Mouse (Mus musculus): Measurements from ENCODE around the gene Gm17655. TPM values are rescaled to one million over a fixed set of nuclear protein-coding genes. Genes with fewer than 3 reads are reported as not detected.
A peak's percentile ranks its signal among the peaks of the same experiment; 100 is the strongest.
"Not testable (repeated sequence)": the region's sequence is repeated elsewhere in the genome, so short reads cannot be mapped to it uniquely, and the experiment has no call there.

Gene Gm17655
- polyA plus RNA-seq (2014; fragmentation: Nextera tagmentation; extraction: Ambion mirVana), result 1.3 and 3.9 TPM in 2 replicates

- H3K4me2 ChIP-seq (ENCODE audit: low read length); H3K4me3 ChIP-seq (ENCODE audit: control insufficient read depth in 1 of 2, insufficient read depth in 1 of 2, low read depth in 1 of 2, low read length in 2 of 2); H3K36me3 ChIP-seq (ENCODE audit: control insufficient read depth, insufficient read depth, low read length); H3K9ac ChIP-seq (ENCODE audit: low read length); H3K4me1 ChIP-seq (ENCODE audit: control insufficient read depth in 2 of 2, insufficient read depth in 2 of 2, low read length in 2 of 2); ATAC-seq (ENCODE audit: insufficient number of reproducible peaks, insufficient read depth, low FRiP score, low read depth); H3K27ac ChIP-seq (replicated peaks in 1 of 2; ENCODE audit: control insufficient read depth in 1 of 2, insufficient read depth in 1 of 2, low read depth in 2 of 2, low read length in 2 of 2); H3K27me3 ChIP-seq (ENCODE audit: control insufficient read depth, insufficient read depth, low read length): not testable (repeated sequence)
- H3K9me3 ChIP-seq (ENCODE audit: control insufficient read depth, low read length), result peaks cover 25% of the 10 kb centered on the region
- 67% methylated on average over 2 of the region's 2 CpGs for WGBS
Observed at GRCm38 (mm10) chr5:110072413-110072812, at the start of gene Gm17655. Gm17655 (minus strand) TSS chr5:110072513.

GRCm38 (mm10) chr5:110109991-110110441 lies 37.7 kb upstream of the Gm17655 start, which contains the start of gene Zfp605:
Zfp605 (plus strand) TSS chr5:110110092.
- H3K9ac ChIP-seq (ENCODE audit: low read length), result peak within 1 kb of the TSS; percentile 67
- no peaks in the 10 kb centered on the region for H3K27me3 ChIP-seq (ENCODE audit: control insufficient read depth, insufficient read depth, low read length)
- peak; percentile 26 for ATAC-seq (ENCODE audit: insufficient number of reproducible peaks, insufficient read depth, low FRiP score, low read depth)
- H3K4me3 ChIP-seq (ENCODE audit: control insufficient read depth in 1 of 2, insufficient read depth in 1 of 2, low read depth in 1 of 2, low read length in 2 of 2), result peak within 1 kb of the TSS; percentile 59 to 94
- H3K27ac ChIP-seq (replicated peaks in 1 of 2; ENCODE audit: control insufficient read depth in 1 of 2, insufficient read depth in 1 of 2, low read depth in 2 of 2, low read length in 2 of 2), result peak within 1 kb of the TSS; percentile 89 to 94
- WGBS, result 0% methylated on average over 12 of the region's 12 CpGs
- H3K4me2 ChIP-seq (ENCODE audit: low read length), result peak within 1 kb of the TSS; percentile 69
- H3K4me1 ChIP-seq (ENCODE audit: control insufficient read depth in 2 of 2, insufficient read depth in 2 of 2, low read length in 2 of 2), result peaks cover 2 to 14% of the 10 kb centered on the region in 2 experiments; a peak in 3 of 4 replicates
- peaks cover 41% of the 10 kb centered on the region for H3K36me3 ChIP-seq (ENCODE audit: control insufficient read depth, insufficient read depth, low read length)
- no peaks in the 10 kb centered on the region for H3K9me3 ChIP-seq (ENCODE audit: control insufficient read depth, low read length)

- H3K4me3 ChIP-seq (ENCODE audit: control insufficient read depth in 1 of 2, insufficient read depth in 1 of 2, low read depth in 1 of 2, low read length in 2 of 2), result peak overlapping the region; percentile 66; a peak in 3 of 4 replicates
- H3K9me3 ChIP-seq (ENCODE audit: control insufficient read depth, low read length), result no peaks in the 10 kb centered on the region
- H3K36me3 ChIP-seq (ENCODE audit: control insufficient read depth, insufficient read depth, low read length), result peaks cover 44% of the 10 kb centered on the region
- no peaks in the 10 kb centered on the region for H3K27me3 ChIP-seq (ENCODE audit: control insufficient read depth, insufficient read depth, low read length)
- peaks cover 2 to 14% of the 10 kb centered on the region in 2 experiments; a peak in 3 of 4 replicates for H3K4me1 ChIP-seq (ENCODE audit: control insufficient read depth in 2 of 2, insufficient read depth in 2 of 2, low read length in 2 of 2)
- peak overlapping the region in 1 of 2 experiments; percentile 98; a peak in 2 of 4 replicates for H3K27ac ChIP-seq (replicated peaks in 1 of 2; ENCODE audit: control insufficient read depth in 1 of 2, insufficient read depth in 1 of 2, low read depth in 2 of 2, low read length in 2 of 2)
- peak overlapping the region; percentile 82; the same call in 1 of the 2 replicates for H3K9ac ChIP-seq (ENCODE audit: low read length)
- no peak for ATAC-seq (ENCODE audit: insufficient number of reproducible peaks, insufficient read depth, low FRiP score, low read depth)
- peak overlapping the region; percentile 88 for H3K4me2 ChIP-seq (ENCODE audit: low read length)
- 0% methylated on average over 7 of the region's 7 CpGs for WGBS
Observed at GRCm38 (mm10) chr5:110108305-110108628, 36.0 kb upstream of the Gm17655 start.

- Histone ChIP-seq H3K27ac (replicated peaks in 1 of 2; ENCODE audit: control insufficient read depth in 1 of 2, insufficient read depth in 1 of 2, low read depth in 2 of 2, low read length in 2 of 2) (peak within 1 kb of the TSS; percentile 82 to 98), H3K36me3 (ENCODE audit: control insufficient read depth, insufficient read depth, low read length) (peaks cover 44% of the 10 kb centered on the region), H3K4me3 (ENCODE audit: control insufficient read depth in 1 of 2, insufficient read depth in 1 of 2, low read depth in 1 of 2, low read length in 2 of 2) (peak within 1 kb of the TSS; percentile 66), H3K9ac (ENCODE audit: low read length) (peak within 1 kb of the TSS; percentile 82), H3K4me1 (ENCODE audit: control insufficient read depth in 2 of 2, insufficient read depth in 2 of 2, low read length in 2 of 2) (peaks cover 2 to 14% of the 10 kb centered on the region in 2 experiments; a peak in 3 of 4 replicates), H3K9me3 (ENCODE audit: control insufficient read depth, low read length) (no peaks in the 10 kb centered on the region), H3K4me2 (ENCODE audit: low read length) (peak within 1 kb of the TSS; percentile 88), H3K27me3 (ENCODE audit: control insufficient read depth, insufficient read depth, low read length) (no peaks in the 10 kb centered on the region)
- WGBS, result under 1% methylated on average over 69 of the region's 71 CpGs
- ATAC-seq (ENCODE audit: insufficient number of reproducible peaks, insufficient read depth, low FRiP score, low read depth), result peak; percentile 86
Observed at GRCm38 (mm10) chr5:110107581-110108304, 35.4 kb upstream of the Gm17655 start, which contains the start of gene Gtpbp6. Gtpbp6 (minus strand) TSS chr5:110108197.

DNA sequence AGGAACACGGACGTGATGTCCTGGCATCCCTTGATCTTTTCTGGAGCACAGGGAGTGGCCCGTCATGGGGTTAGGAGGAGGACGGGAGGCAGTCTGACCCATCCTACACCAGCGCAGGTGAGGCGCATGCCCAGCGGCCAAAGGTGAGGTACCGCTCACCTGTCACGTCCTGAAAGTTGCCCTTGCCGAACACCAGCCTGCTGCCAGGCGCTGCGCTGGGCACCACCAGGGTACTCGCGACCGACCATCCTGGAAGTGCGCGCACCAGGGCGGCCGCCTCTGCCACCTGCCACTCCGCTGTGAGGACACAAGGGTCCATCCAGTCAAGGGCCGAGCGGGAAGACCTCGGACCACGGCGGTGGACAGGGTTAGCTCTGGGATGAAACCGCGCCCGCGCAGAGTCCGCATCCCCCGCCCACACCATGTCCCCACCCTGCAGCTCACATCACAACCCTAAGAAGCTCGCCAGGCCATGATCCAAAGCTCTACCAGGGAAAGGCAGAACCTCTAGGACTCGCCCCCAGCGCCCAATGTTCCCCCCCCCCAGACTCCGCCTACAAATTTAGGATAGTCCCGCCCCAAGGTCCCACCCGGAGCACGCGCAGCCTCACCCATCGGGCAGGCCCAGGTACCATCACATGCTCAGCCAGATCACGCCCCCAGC lies 34.7 kb upstream of the Gm17655 start:
- no peaks in the 10 kb centered on the region for H3K27me3 ChIP-seq (ENCODE audit: control insufficient read depth, insufficient read depth, low read length)
- H3K4me1 ChIP-seq (ENCODE audit: control insufficient read depth in 2 of 2, insufficient read depth in 2 of 2, low read length in 2 of 2), result peaks cover 2 to 18% of the 10 kb centered on the region in 2 experiments; a peak in 3 of 4 replicates
- H3K4me3 ChIP-seq (ENCODE audit: control insufficient read depth in 1 of 2, insufficient read depth in 1 of 2, low read depth in 1 of 2, low read length in 2 of 2), result peak overlapping the region; percentile 66
- peaks cover 40% of the 10 kb centered on the region for H3K36me3 ChIP-seq (ENCODE audit: control insufficient read depth, insufficient read depth, low read length)
- peak; percentile 22; the same call in 1 of the 2 replicates for ATAC-seq (ENCODE audit: insufficient number of reproducible peaks, insufficient read depth, low FRiP score, low read depth)
- peak overlapping the region; percentile 82 to 98 for H3K27ac ChIP-seq (replicated peaks in 1 of 2; ENCODE audit: control insufficient read depth in 1 of 2, insufficient read depth in 1 of 2, low read depth in 2 of 2, low read length in 2 of 2)
- peak overlapping the region; percentile 88 for H3K4me2 ChIP-seq (ENCODE audit: low read length)
- H3K9ac ChIP-seq (ENCODE audit: low read length), result peak overlapping the region; percentile 82
- 16% methylated on average over 40 of the region's 41 CpGs for WGBS
- H3K9me3 ChIP-seq (ENCODE audit: control insufficient read depth, low read length), result no peaks in the 10 kb centered on the region

DNA sequence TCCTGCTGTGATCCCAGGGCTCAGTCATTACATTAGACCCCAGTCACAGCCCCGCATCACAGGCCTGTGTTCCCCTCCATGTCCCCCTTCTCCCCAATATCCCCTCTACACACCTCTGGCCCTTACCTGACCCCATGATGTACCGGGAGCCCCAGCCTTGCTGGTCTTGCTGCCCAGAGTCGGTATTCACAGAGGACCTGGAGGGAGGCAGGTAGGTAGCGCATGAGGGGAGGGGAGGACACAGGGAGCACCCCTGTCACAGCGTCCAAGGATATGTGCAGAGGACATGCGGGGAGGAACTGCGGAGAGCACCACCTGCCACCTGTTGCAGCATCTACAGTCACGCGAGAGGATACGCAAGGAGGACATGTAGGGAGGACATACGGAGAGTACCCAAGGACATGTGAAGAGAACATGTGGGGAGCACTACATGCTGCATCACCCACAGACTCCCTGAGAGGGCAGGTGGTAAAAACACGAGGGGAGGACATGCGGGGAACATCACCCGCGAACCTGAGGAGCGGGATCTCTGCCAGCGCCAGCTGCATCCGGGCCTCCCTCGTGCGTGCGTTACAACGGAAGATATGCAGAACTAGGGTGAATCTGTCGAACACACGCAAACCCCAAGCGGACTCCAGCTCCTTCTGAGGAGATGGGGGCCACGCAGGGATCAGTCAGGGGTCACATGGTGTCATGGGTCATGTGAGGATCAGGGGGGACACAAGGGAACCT lies 34.0 kb upstream of the Gm17655 start:
- Histone ChIP-seq H3K9me3 (ENCODE audit: control insufficient read depth, low read length) (no peaks in the 10 kb centered on the region), H3K27me3 (ENCODE audit: control insufficient read depth, insufficient read depth, low read length) (no peaks in the 10 kb centered on the region), H3K27ac (replicated peaks in 1 of 2; ENCODE audit: control insufficient read depth in 1 of 2, insufficient read depth in 1 of 2, low read depth in 2 of 2, low read length in 2 of 2) (no peak overlapping the region), H3K36me3 (ENCODE audit: control insufficient read depth, insufficient read depth, low read length) (peaks cover 40% of the 10 kb centered on the region), H3K9ac (ENCODE audit: low read length) (no peak overlapping the region; the same call in 1 of the 2 replicates), H3K4me3 (ENCODE audit: control insufficient read depth in 1 of 2, insufficient read depth in 1 of 2, low read depth in 1 of 2, low read length in 2 of 2) (peak overlapping the region; percentile 66), H3K4me1 (ENCODE audit: control insufficient read depth in 2 of 2, insufficient read depth in 2 of 2, low read length in 2 of 2) (peaks cover 9 to 25% of the 10 kb centered on the region in 2 experiments), H3K4me2 (ENCODE audit: low read length) (peak overlapping the region; percentile 88)
- WGBS, result 95% methylated on average over 26 of the region's 26 CpGs
- ATAC-seq (ENCODE audit: insufficient number of reproducible peaks, insufficient read depth, low FRiP score, low read depth), result no peak

Data from heart, embryonic 14.5 days (tissue).